Mouse (Mus musculus): Measurements from ENCODE around the gene Rcor1. TPM values are rescaled to one million over a fixed set of nuclear protein-coding genes. Genes with fewer than 3 reads are reported as not detected.

The Rcor1 gene
- 7.0 and 7.9 TPM in 2 replicates for polyA plus RNA-seq (2015; fragmentation: Nextera tagmentation; extraction: Ambion mirVana)

GRCm38 (mm10) chr12:111038976-111039612 lies at the start of gene Rcor1:
TSS of gene Rcor1 (plus strand) at chr12:111039351.
- WGBS: under 1% methylated on average over 60 of the region's 76 CpGs

GRCm38 (mm10) chr12:110989409-110989808 lies 49.7 kb upstream of the Rcor1 start:
- ATAC-seq: no peak
- Histone ChIP-seq H3K9me3 (ENCODE audit: control insufficient read depth) (no peaks in the 10 kb centered on the region), H3K27me3 (replicated peaks; ENCODE audit: control insufficient read depth, insufficient read depth, low read length) (no peaks in the 10 kb centered on the region), H3K9ac (ENCODE audit: low read depth, low read length) (no peak overlapping the region), H3K4me1 (replicated peaks; ENCODE audit: control insufficient read depth, insufficient read depth, low read length) (no peaks in the 10 kb centered on the region; the same call in 1 of the 2 replicates), H3K27ac (ENCODE audit: low read depth, low read length) (no peak overlapping the region), H3K36me3 (ENCODE audit: control insufficient read depth, insufficient read depth) (no peaks in the 10 kb centered on the region), H3K4me3 (ENCODE audit: low read depth, low read length) (no peak overlapping the region), H3K4me2 (replicated peaks; ENCODE audit: low read depth) (no peak overlapping the region)
- TF ChIP-seq CTCF (IDR thresholded peaks at IDR 0.05; ENCODE audit: low read depth): no peak
- WGBS: 87% methylated on average over 3 of the region's 3 CpGs

More at GRCm38 (mm10) chr12:111038976-111039612, at the start of gene Rcor1:
- Histone ChIP-seq H3K4me1 (replicated peaks; ENCODE audit: control insufficient read depth, insufficient read depth, low read length) (peaks cover 5% of the 10 kb centered on the region; the same call in 1 of the 2 replicates), H3K9me3 (ENCODE audit: control insufficient read depth) (no peaks in the 10 kb centered on the region), H3K9ac (ENCODE audit: low read depth, low read length) (peak within 1 kb of the TSS; percentile 98), H3K4me2 (replicated peaks; ENCODE audit: low read depth) (peak within 1 kb of the TSS; percentile 100), H3K36me3 (ENCODE audit: control insufficient read depth, insufficient read depth) (peaks cover 9% of the 10 kb centered on the region; the same call in 1 of the 2 replicates), H3K27ac (ENCODE audit: low read depth, low read length) (peak within 1 kb of the TSS; percentile 92), H3K4me3 (ENCODE audit: low read depth, low read length) (peak within 1 kb of the TSS; percentile 90), H3K27me3 (replicated peaks; ENCODE audit: control insufficient read depth, insufficient read depth, low read length) (no peaks in the 10 kb centered on the region)
- TF ChIP-seq CTCF (IDR thresholded peaks at IDR 0.05; ENCODE audit: low read depth): peak; percentile 10; the same call in 1 of the 2 replicates
- peak; percentile 99 for ATAC-seq

- Histone ChIP-seq H3K27ac (ENCODE audit: low read depth, low read length) (0 out of 2 replicates have a peak overlapping the region, but pooled peaks have one; percentile 8), H3K4me2 (replicated peaks; ENCODE audit: low read depth) (no peak overlapping the region), H3K4me3 (ENCODE audit: low read depth, low read length) (no peak overlapping the region), H3K4me1 (replicated peaks; ENCODE audit: control insufficient read depth, insufficient read depth, low read length) (no peaks in the 10 kb centered on the region; the same call in 1 of the 2 replicates), H3K9ac (ENCODE audit: low read depth, low read length) (no peak overlapping the region), H3K27me3 (replicated peaks; ENCODE audit: control insufficient read depth, insufficient read depth, low read length) (no peaks in the 10 kb centered on the region), H3K9me3 (ENCODE audit: control insufficient read depth) (no peaks in the 10 kb centered on the region), H3K36me3 (ENCODE audit: control insufficient read depth, insufficient read depth) (no peaks in the 10 kb centered on the region)
- 82% methylated on average over 7 of the region's 7 CpGs for WGBS
- no peak for TF ChIP-seq CTCF (IDR thresholded peaks at IDR 0.05; ENCODE audit: low read depth)
- no peak for ATAC-seq
Observed at GRCm38 (mm10) chr12:110990500-110990899, 48.7 kb upstream of the Rcor1 start.

GRCm38 (mm10) chr12:110991361-110992127 lies 47.6 kb upstream of the Rcor1 start:
- H3K4me3 ChIP-seq (ENCODE audit: low read depth, low read length): peak overlapping the region; percentile 39
- no peaks in the 10 kb centered on the region for H3K9me3 ChIP-seq (ENCODE audit: control insufficient read depth)
- H3K36me3 ChIP-seq (ENCODE audit: control insufficient read depth, insufficient read depth): no peaks in the 10 kb centered on the region
- 8% methylated on average over 23 of the region's 23 CpGs for WGBS
- no peaks in the 10 kb centered on the region; the same call in 1 of the 2 replicates for H3K4me1 ChIP-seq (replicated peaks; ENCODE audit: control insufficient read depth, insufficient read depth, low read length)
- ATAC-seq: peak; percentile 86
- H3K4me2 ChIP-seq (replicated peaks; ENCODE audit: low read depth): peak overlapping the region; percentile 83
- peak overlapping the region; percentile 55 for H3K9ac ChIP-seq (ENCODE audit: low read depth, low read length)
- no peaks in the 10 kb centered on the region for H3K27me3 ChIP-seq (replicated peaks; ENCODE audit: control insufficient read depth, insufficient read depth, low read length)
- H3K27ac ChIP-seq (ENCODE audit: low read depth, low read length): peak overlapping the region; percentile 91
- TF ChIP-seq CTCF (IDR thresholded peaks at IDR 0.05; ENCODE audit: low read depth): peak; percentile 84

GRCm38 (mm10) chr12:110992128-110992553 lies 47.0 kb upstream of the Rcor1 start:
- no peaks in the 10 kb centered on the region for H3K36me3 ChIP-seq (ENCODE audit: control insufficient read depth, insufficient read depth)
- peak overlapping the region; percentile 83 for H3K4me2 ChIP-seq (replicated peaks; ENCODE audit: low read depth)
- peak overlapping the region; percentile 39 for H3K4me3 ChIP-seq (ENCODE audit: low read depth, low read length)
- TF ChIP-seq CTCF (IDR thresholded peaks at IDR 0.05; ENCODE audit: low read depth): peak; percentile 94
- H3K9me3 ChIP-seq (ENCODE audit: control insufficient read depth): no peaks in the 10 kb centered on the region
- peak overlapping the region; percentile 91 for H3K27ac ChIP-seq (ENCODE audit: low read depth, low read length)
- WGBS: under 1% methylated on average over 24 of the region's 24 CpGs
- H3K4me1 ChIP-seq (replicated peaks; ENCODE audit: control insufficient read depth, insufficient read depth, low read length): no peaks in the 10 kb centered on the region; the same call in 1 of the 2 replicates
- H3K27me3 ChIP-seq (replicated peaks; ENCODE audit: control insufficient read depth, insufficient read depth, low read length): no peaks in the 10 kb centered on the region
- H3K9ac ChIP-seq (ENCODE audit: low read depth, low read length): peak overlapping the region; percentile 55
- peak; percentile 88 for ATAC-seq

- Histone ChIP-seq H3K9ac (ENCODE audit: low read depth, low read length) (no peak overlapping the region; the same call in 1 of the 2 replicates), H3K4me1 (replicated peaks; ENCODE audit: control insufficient read depth, insufficient read depth, low read length) (no peaks in the 10 kb centered on the region; the same call in 1 of the 2 replicates), H3K36me3 (ENCODE audit: control insufficient read depth, insufficient read depth) (no peaks in the 10 kb centered on the region), H3K4me3 (ENCODE audit: low read depth, low read length) (peak overlapping the region; percentile 39), H3K4me2 (replicated peaks; ENCODE audit: low read depth) (peak overlapping the region; percentile 83), H3K9me3 (ENCODE audit: control insufficient read depth) (peaks cover 1% of the 10 kb centered on the region; the same call in 1 of the 2 replicates), H3K27me3 (replicated peaks; ENCODE audit: control insufficient read depth, insufficient read depth, low read length) (no peaks in the 10 kb centered on the region), H3K27ac (ENCODE audit: low read depth, low read length) (peak overlapping the region; percentile 91)
- no peak for ATAC-seq
- no peak for TF ChIP-seq CTCF (IDR thresholded peaks at IDR 0.05; ENCODE audit: low read depth)
- WGBS: 58% methylated on average over 12 of the region's 12 CpGs
Observed at GRCm38 (mm10) chr12:110992771-110993170, 46.4 kb upstream of the Rcor1 start.
